Mouse (Mus musculus): ENCODE results near the gene Cryaa. TPM values are rescaled to one million over a fixed set of nuclear protein-coding genes. Genes with fewer than 3 reads are reported as not detected.

Cryaa gene
- not detected in 2 replicates for polyA plus RNA-seq (2016; fragmentation: Nextera tagmentation; extraction: Ambion mirVana)

GRCm38 (mm10) chr17:31677507-31677906 is at the start of gene Cryaa:
Gene Cryaa, plus strand, starts transcription at chr17:31677807.
- Histone ChIP-seq H3K4me3 (replicated peaks) (no peak within 1 kb of the TSS), H3K36me3 (replicated peaks) (no peaks in the 10 kb centered on the region), H3K4me2 (no peak within 1 kb of the TSS), H3K9me3 (no peaks in the 10 kb centered on the region), H3K27ac (no peak within 1 kb of the TSS), H3K27me3 (0 out of 2 replicates have a peak, but pooled peaks cover 6% of the 10 kb centered on the region), H3K4me1 (no peaks in the 10 kb centered on the region), H3K9ac (no peak within 1 kb of the TSS)
- no peak for ATAC-seq (ENCODE audit: low FRiP score)
- 78% methylated on average over 8 of the region's 8 CpGs for WGBS

GRCm38 (mm10) chr17:31627961-31628360 is 49.6 kb upstream of the Cryaa start:
- 92% methylated on average over 2 of the region's 2 CpGs for WGBS
- no peaks in the 10 kb centered on the region for H3K36me3 ChIP-seq (replicated peaks)
- no peaks in the 10 kb centered on the region for H3K4me1 ChIP-seq
- no peak overlapping the region for H3K27ac ChIP-seq
- no peak overlapping the region for H3K4me3 ChIP-seq (replicated peaks)
- H3K4me2 ChIP-seq: no peak overlapping the region
- H3K27me3 ChIP-seq: no peaks in the 10 kb centered on the region
- no peak overlapping the region for H3K9ac ChIP-seq
- H3K9me3 ChIP-seq: no peaks in the 10 kb centered on the region
- ATAC-seq (ENCODE audit: low FRiP score): no peak

- H3K4me1 ChIP-seq: peaks cover 2% of the 10 kb centered on the region
- H3K9ac ChIP-seq: no peak overlapping the region
- ATAC-seq (ENCODE audit: low FRiP score): no peak
- peaks cover 15% of the 10 kb centered on the region for H3K27me3 ChIP-seq
- H3K27ac ChIP-seq: no peak overlapping the region
- H3K9me3 ChIP-seq: no peaks in the 10 kb centered on the region
- H3K4me3 ChIP-seq (replicated peaks): no peak overlapping the region
- no peak overlapping the region for H3K4me2 ChIP-seq
- WGBS: 85% methylated on average over 10 of the region's 10 CpGs
- no peaks in the 10 kb centered on the region for H3K36me3 ChIP-seq (replicated peaks)
These were observed 46.4 kb upstream of the Cryaa start for GRCm38 (mm10) chr17:31631081-31631800.

GRCm38 (mm10) chr17:31633007-31633406 is 44.6 kb upstream of the Cryaa start:
- Histone ChIP-seq H3K27ac (no peak overlapping the region), H3K4me3 (replicated peaks) (no peak overlapping the region), H3K9me3 (no peaks in the 10 kb centered on the region), H3K36me3 (replicated peaks) (no peaks in the 10 kb centered on the region), H3K27me3 (peaks cover 32% of the 10 kb centered on the region), H3K9ac (no peak overlapping the region), H3K4me1 (peaks cover 19% of the 10 kb centered on the region), H3K4me2 (no peak overlapping the region)
- whole genome bisulfite sequencing: 91% methylated on average over 6 of the region's 6 CpGs
- ATAC-seq (ENCODE audit: low FRiP score): no peak

- ATAC-seq (ENCODE audit: low FRiP score): no peak
- H3K4me2 ChIP-seq: no peak overlapping the region
- 74% methylated on average over 5 of the region's 5 CpGs for WGBS
These were observed 42.7 kb upstream of the Cryaa start for GRCm38 (mm10) chr17:31634896-31635295.

GRCm38 (mm10) chr17:31635781-31636180 is 41.8 kb upstream of the Cryaa start:
- Histone ChIP-seq H3K9me3 (no peaks in the 10 kb centered on the region), H3K36me3 (replicated peaks) (no peaks in the 10 kb centered on the region), H3K4me2 (peak overlapping the region; percentile 88; the same call in 1 of the 2 replicates), H3K27ac (no peak overlapping the region), H3K4me1 (peaks cover 26% of the 10 kb centered on the region), H3K27me3 (peaks cover 32% of the 10 kb centered on the region), H3K9ac (no peak overlapping the region), H3K4me3 (replicated peaks) (no peak overlapping the region; the same call in 1 of the 2 replicates)
- WGBS: 60% methylated on average over 11 of the region's 11 CpGs
- ATAC-seq (ENCODE audit: low FRiP score): no peak

More at GRCm38 (mm10) chr17:31634896-31635295, 42.7 kb upstream of the Cryaa start:
- Histone ChIP-seq H3K27me3 (peaks cover 32% of the 10 kb centered on the region), H3K9ac (no peak overlapping the region), H3K36me3 (replicated peaks) (no peaks in the 10 kb centered on the region), H3K4me3 (replicated peaks) (no peak overlapping the region), H3K4me1 (peaks cover 26% of the 10 kb centered on the region), H3K9me3 (no peaks in the 10 kb centered on the region), H3K27ac (no peak overlapping the region)

- peak overlapping the region; percentile 88 for H3K4me2 ChIP-seq
- peaks cover 26% of the 10 kb centered on the region for H3K4me1 ChIP-seq
- H3K27me3 ChIP-seq: peaks cover 32% of the 10 kb centered on the region
- 5% methylated on average over 45 of the region's 45 CpGs for WGBS
- peak overlapping the region; percentile 58 for H3K9ac ChIP-seq
- peak overlapping the region; percentile 49 for H3K4me3 ChIP-seq (replicated peaks)
- peak; percentile 41 for ATAC-seq (ENCODE audit: low FRiP score)
- H3K27ac ChIP-seq: no peak overlapping the region
- no peaks in the 10 kb centered on the region for H3K9me3 ChIP-seq
- H3K36me3 ChIP-seq (replicated peaks): no peaks in the 10 kb centered on the region
These were observed 41.2 kb upstream of the Cryaa start for GRCm38 (mm10) chr17:31636277-31636941.

- 2% methylated on average over 61 of the region's 61 CpGs for WGBS
- peaks cover 26% of the 10 kb centered on the region for H3K4me1 ChIP-seq
- peak within 1 kb of the TSS; percentile 19; the same call in 1 of the 2 replicates for H3K27ac ChIP-seq
These were observed 40.4 kb upstream of the Cryaa start, which contains the start of gene Cbs for GRCm38 (mm10) chr17:31636942-31637811. Gene Cbs, minus strand, starts transcription at chr17:31637238.

GRCm38 (mm10) chr17:31637866-31638570 is 39.6 kb upstream of the Cryaa start:
- peak overlapping the region; percentile 19; the same call in 1 of the 2 replicates for H3K27ac ChIP-seq
- no peak overlapping the region for H3K4me2 ChIP-seq
- no peak overlapping the region for H3K4me3 ChIP-seq (replicated peaks)
- peaks cover 32% of the 10 kb centered on the region for H3K27me3 ChIP-seq
- H3K4me1 ChIP-seq: peaks cover 26% of the 10 kb centered on the region
- WGBS: 60% methylated on average over 9 of the region's 9 CpGs
- no peak overlapping the region for H3K9ac ChIP-seq
- ATAC-seq (ENCODE audit: low FRiP score): no peak
- H3K36me3 ChIP-seq (replicated peaks): no peaks in the 10 kb centered on the region
- H3K9me3 ChIP-seq: no peaks in the 10 kb centered on the region

More at GRCm38 (mm10) chr17:31636942-31637811, 40.4 kb upstream of the Cryaa start, which contains the start of gene Cbs:
- H3K36me3 ChIP-seq (replicated peaks): no peaks in the 10 kb centered on the region
- peak within 1 kb of the TSS; percentile 88 for H3K4me2 ChIP-seq
- H3K9ac ChIP-seq: peak within 1 kb of the TSS; percentile 58
- no peaks in the 10 kb centered on the region for H3K9me3 ChIP-seq
- H3K27me3 ChIP-seq: peaks cover 32% of the 10 kb centered on the region
- peak within 1 kb of the TSS; percentile 49 for H3K4me3 ChIP-seq (replicated peaks)
- peak; percentile 87 for ATAC-seq (ENCODE audit: low FRiP score)

GRCm38 (mm10) chr17:31639651-31640050 is 38.0 kb upstream of the Cryaa start:
- Histone ChIP-seq H3K4me2 (no peak overlapping the region), H3K4me1 (peaks cover 26% of the 10 kb centered on the region), H3K27ac (no peak overlapping the region), H3K9me3 (no peaks in the 10 kb centered on the region), H3K9ac (no peak overlapping the region), H3K27me3 (peaks cover 32% of the 10 kb centered on the region), H3K4me3 (replicated peaks) (no peak overlapping the region), H3K36me3 (replicated peaks) (no peaks in the 10 kb centered on the region)
- ATAC-seq (ENCODE audit: low FRiP score): no peak
- WGBS: 66% methylated on average over 4 of the region's 4 CpGs

- ATAC-seq (ENCODE audit: low FRiP score): no peak
- H3K4me2 ChIP-seq: no peak overlapping the region
- H3K4me1 ChIP-seq: peaks cover 13% of the 10 kb centered on the region
- peaks cover 18% of the 10 kb centered on the region for H3K36me3 ChIP-seq (replicated peaks)
- no peaks in the 10 kb centered on the region for H3K9me3 ChIP-seq
- H3K9ac ChIP-seq: no peak overlapping the region
- peaks cover 6% of the 10 kb centered on the region for H3K27me3 ChIP-seq
- 29% methylated on average over 8 of the region's 8 CpGs for WGBS
- no peak overlapping the region for H3K27ac ChIP-seq
- no peak overlapping the region for H3K4me3 ChIP-seq (replicated peaks)
These were observed 35.3 kb upstream of the Cryaa start for GRCm38 (mm10) chr17:31642331-31642730.

All from forebrain, embryonic 12.5 days (tissue).